Mouse (Mus musculus) T-helper 2 cell (primary cell): ENCODE measurements around the gene Lama5.

ENCODE experiments used
- in situ Hi-C: fragments of 300-600 bp; cut with MboI, MseI; formaldehyde crosslinking; loops from one replicate; pipeline ENCODE4 v1.15.1; 2025; ENCODE audit warnings: high pct_unique_total_duplicates

Lama5 gene

GRCm38 (mm10) chr2:180255701-180256100 lies 30.0 kb upstream of the Lama5 start:
- in situ Hi-C loops: no loop called here

DNA sequence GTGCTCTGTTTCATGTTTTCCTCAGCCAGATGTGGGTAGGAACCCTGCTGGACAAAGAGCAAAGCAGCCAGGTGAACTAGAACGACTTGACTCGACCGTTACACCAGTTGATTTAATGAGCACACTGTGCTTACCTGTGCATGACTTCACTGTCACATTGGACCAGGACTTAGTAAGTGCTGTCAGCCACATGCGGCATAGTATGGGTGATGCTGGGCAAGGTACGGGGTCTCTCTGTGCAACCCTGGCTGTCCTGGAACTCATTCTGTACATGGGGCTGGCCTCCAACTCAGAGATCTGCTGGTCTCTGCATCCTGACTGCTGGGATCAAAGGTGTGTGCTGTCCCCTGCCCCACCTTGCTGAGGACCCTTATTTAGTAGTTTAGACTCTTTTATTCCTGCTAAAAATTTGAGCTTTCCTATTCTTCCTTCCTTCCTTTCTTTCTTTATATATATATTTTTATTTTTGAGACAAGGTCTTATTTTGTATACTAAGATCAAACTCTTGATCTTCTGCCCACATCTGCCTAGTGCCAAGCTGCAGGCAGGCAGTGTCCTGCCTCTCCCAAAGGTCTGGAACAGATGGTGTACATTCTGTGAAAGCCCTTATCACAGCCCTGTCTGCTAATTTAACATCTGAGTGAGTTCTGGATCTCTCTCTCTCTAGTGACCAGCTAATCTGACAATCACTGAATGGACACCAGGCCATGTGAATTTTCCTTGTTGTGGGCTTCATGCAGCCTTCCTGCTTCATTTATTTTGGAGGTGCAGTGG lies 29.0 kb upstream of the Lama5 start:
- in situ Hi-C loops: no loop called here

GRCm38 (mm10) chr2:180251838-180252237 lies 26.2 kb upstream of the Lama5 start:
- in situ Hi-C loops: no loop called here

- in situ Hi-C loops: no loop called here
These were observed 25.4 kb upstream of the Lama5 start for GRCm38 (mm10) chr2:180250930-180251611.

DNA sequence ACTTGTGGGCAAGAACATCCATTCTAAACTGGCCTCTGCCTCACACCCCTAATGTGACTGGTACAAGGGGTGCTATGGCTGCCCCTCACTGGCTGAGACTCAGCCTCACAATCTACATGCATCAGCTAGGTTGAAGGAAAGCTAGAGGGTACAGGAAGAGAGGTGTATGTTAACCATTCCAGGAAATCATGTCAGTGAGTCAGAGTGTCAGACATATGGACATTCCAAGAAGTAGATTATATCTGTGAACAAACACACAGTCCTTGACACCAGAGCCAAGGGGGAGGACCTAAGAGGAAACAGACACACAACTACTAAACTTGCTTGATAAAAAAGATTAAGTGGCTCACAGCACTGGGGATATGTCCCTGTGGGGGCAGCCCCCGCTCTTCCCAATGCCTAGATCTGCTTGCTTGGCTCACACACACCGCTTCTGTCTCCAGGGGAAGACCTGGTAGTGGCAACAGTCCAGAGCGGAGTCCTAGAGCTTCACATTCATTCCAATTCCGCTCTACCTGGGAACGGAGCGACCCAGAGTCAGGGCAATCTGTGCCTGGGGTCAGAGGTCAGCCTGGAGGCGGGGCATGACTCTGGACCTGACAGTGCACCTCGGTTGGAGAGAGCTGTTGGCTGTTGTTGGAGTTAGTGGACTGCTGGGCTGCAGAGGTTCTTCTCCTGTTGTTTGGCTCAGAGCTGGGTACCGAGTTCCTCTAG lies 23.4 kb upstream of the Lama5 start:
- in situ Hi-C loops: no loop called here

DNA sequence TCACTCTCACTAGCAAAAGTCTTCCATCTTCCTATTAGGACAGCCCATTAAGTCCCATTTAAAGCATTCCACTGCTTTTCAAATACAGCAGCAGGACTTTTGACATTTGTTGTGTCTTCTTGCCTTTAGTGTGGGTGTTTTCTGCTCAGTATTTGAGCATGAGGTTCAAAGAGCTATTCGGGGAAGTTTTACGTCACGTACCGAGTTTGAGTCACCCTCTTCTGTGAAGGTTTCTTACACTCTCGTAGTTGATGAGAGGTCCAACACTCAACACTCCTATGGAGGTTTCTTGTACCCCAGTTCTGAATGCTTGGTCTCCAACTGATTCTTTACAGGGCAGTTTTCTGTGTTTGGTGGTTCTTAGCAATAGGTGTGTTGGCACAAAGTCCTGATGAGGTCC lies 22.3 kb upstream of the Lama5 start:
- in situ Hi-C loops: no loop called here

DNA sequence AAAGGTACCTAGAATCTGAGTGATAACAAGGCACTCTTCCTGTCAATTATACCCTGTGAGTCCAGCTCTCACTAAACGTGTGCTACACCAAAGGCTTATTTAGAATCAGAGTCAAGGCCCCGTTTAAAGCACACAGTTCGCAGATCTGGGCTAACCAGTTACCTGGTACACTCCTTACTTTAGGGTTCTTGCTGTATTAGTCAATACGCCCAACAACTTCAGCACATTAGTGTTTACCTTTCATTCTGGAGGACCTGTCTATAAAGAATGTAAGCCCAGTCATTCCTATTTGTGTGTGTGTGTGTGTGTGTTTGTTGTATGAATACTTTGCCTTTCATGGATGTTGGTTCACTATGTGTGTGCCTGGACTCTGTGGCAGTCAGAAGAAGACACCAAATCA lies 17.4 kb upstream of the Lama5 start:
- in situ Hi-C loops: no loop called here

- in situ Hi-C loops: no loop called here
These were observed 12.9 kb upstream of the Lama5 start for GRCm38 (mm10) chr2:180238591-180238990.

GRCm38 (mm10) chr2:180237601-180238345 lies 12.1 kb upstream of the Lama5 start:
- in situ Hi-C loops: no loop called here

DNA sequence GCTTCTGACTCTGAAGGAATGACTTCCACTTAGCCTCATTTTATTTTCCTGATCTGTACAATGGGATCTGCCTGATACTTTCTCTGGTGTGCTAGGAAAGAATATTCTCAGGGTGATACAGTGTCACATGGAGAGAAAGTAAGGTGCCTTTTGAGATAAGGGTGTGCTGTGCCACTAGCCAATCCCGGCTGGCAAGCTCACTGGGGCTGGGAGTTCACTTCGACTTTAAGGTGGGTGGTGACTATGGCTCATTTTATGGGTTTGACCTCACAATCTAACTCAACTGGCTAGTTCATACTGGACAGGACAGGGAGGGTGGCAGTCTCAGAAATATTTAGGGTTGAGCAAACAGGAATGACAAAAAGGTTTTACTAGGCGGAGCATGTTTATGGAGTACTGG lies 11.3 kb upstream of the Lama5 start:
- in situ Hi-C loops: no loop called here

GRCm38 (mm10) chr2:180236500-180236899 lies 10.8 kb upstream of the Lama5 start:
- in situ Hi-C loops: no loop called here

- in situ Hi-C loops: no loop called here
These were observed 10.1 kb upstream of the Lama5 start for GRCm38 (mm10) chr2:180235788-180236187.

GRCm38 (mm10) chr2:180234980-180235379 lies 9.3 kb upstream of the Lama5 start:
- in situ Hi-C loops: no loop called here

DNA sequence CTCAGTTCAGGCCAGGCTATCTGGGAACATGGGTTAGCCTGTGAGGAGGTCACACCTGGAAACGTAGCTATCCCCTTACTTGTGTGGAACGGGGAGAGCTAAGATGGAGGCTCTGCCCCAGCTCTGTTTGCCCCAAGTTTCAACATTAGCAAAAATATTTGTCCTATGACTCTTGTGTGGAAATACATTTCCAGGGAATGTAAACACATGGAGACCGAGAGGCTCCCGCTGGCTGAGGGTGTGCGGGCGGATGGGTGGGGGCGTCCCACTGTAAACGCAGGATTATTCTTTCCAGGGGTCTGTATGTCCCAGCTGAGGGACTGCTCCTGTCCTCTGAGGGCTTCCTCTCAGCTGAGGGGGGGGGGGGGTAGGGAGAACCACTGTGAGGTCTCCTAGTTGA lies 8.7 kb upstream of the Lama5 start:
- in situ Hi-C loops: no loop called here

DNA sequence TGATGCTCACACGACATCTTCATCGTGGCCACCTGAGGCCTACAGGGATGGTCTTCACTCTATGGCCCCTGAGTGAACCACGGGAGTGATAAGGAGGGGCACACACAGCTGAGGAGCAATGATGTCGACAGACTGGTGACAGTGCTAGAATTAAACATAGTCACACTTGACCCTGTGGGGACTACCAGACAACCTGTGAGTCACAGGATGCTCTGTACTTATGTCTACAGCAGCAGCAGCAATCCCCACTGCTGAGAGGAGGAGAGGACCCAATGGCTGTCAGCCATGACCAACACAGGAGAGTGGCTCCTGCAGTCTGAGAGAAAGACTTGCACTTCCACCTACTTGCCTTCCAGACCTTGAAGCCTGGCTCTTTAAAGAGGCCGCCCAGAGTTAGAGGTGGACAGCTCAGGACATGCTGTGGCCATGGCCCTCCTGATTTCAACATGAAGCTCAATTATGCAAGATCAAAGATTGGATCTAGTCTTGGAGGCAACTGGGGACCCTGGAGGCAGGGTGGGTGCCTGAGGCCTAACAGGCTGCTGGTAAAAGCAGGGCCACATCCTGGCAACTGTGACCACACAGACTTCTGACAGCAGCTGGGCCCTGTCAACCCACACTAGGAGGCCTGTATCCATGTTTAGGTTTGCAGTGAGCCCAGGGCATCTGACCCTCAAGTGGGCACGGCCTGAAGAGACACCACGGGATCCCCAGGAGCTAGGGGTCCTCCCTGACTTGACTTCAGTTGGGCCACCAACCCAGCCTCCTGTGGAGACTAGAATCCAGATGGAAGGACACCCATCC lies 7.6 kb upstream of the Lama5 start:
- in situ Hi-C loops: no loop called here

- in situ Hi-C loops: no loop called here
These were observed 4.8 kb upstream of the Lama5 start for GRCm38 (mm10) chr2:180230482-180230881.

GRCm38 (mm10) chr2:180229129-180229528 lies 3.5 kb upstream of the Lama5 start:
- in situ Hi-C loops: no loop called here

GRCm38 (mm10) chr2:180228592-180228991 lies 2.9 kb upstream of the Lama5 start:
- in situ Hi-C loops: no loop called here

- in situ Hi-C loops: no loop called here
These were observed 2.4 kb upstream of the Lama5 start for GRCm38 (mm10) chr2:180228060-180228458.

DNA sequence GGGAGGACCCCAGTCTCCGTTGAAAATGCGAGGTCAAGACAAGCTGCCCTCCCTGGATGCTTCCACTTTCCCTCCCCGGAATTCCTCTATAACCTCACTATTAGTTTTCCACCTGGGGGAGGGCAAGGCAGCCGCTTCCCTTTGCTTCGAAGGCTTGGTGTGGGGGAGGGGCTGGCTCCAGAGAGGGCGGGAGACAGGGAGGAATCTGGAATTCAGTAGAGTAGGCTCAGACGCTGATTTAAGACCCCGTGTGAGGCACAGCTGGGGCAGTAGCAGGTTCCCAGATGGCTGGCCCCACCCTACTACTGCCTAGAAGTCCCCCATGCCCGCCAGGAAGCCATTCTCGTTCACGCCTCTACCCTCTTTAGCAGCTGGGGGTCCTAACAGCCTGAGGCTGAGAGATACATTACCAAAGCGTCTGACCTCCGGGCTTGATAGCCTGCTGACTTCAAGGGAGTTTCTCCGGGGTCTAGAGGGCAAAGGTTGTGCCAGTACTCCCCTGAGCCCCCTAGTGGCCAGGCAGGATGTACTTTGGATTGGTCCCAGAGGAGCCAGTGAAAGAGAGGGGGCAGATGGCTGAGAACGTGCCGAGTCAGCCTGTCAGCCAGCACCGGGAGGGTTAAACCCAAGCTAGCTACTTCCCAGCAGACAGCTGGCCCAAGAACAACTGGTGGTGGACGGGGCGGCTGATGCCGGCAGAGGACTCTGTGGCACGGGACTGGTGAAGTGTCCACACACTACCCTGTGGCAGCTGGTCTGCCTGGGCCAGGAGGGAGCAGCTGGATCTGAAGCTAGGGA lies 1.8 kb upstream of the Lama5 start:
- in situ Hi-C loops: no loop called here
